31 mouse cellular contexts compared by ENCODE assay signal in the genomic region with DNA sequence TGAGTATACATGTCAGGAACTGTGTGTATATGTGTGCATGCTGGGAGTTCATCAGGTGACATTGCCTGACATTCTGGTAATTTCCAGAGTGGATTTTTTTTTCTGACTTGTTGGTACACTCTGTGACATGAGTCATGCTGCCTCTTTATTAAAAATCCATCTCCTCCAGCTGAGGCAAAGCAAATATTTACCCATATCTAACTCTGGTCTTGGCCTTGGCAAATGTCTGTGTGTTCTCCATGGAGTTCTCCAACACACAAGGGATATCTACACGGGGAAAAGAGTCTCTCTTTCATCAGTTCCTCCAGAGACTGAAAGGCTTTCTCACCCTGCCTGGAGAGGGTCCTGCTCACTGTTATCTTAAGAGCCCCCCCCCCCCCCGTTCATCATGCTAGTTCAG.
DNase-seq lines count a peak whose midpoint lies in the region; ATAC-seq lines count a peak whose summit lies in the region.
"Had no signal": no experiment of that assay in that cellular context is flagged by ENCODE, and none has a peak within 500 bp of the region (broad histone marks: within the 10 kb centered on the region; RNA-seq: fewer than 3 reads in every experiment).

No protein-coding gene starts in this region.

- H3K36me3 ChIP-seq in intestine, embryonic 16.5 days (ENCODE audit: control insufficient read depth, insufficient read depth, low read length), result no peaks in the 10 kb centered on the region
- H3K36me3 ChIP-seq in intestine, embryonic 15.5 days, result no peaks in the 10 kb centered on the region
- no peaks in the 10 kb centered on the region for H3K36me3 ChIP-seq in stomach, embryonic 14.5 days (ENCODE audit: control insufficient read depth, insufficient read depth, low read length)
- no peaks in the 10 kb centered on the region for H3K36me3 ChIP-seq in stomach, embryonic 16.5 days (ENCODE audit: control insufficient read depth, insufficient read depth, low read length)
- no peaks in the 10 kb centered on the region for H3K36me3 ChIP-seq in kidney, embryonic 16.5 days (ENCODE audit: insufficient read depth, low read length)
- H3K36me3 ChIP-seq: embryonic facial prominence, embryonic 10.5 days; embryonic facial prominence, embryonic 13.5 days; forebrain, embryonic 12.5 days; G1E; heart, embryonic 10.5 days; heart, embryonic 13.5 days had no signal

- peak; percentile 35 for DNase-seq in lung, postnatal 25 days (ENCODE audit: low spot score)
- no peak for DNase-seq in lung, postnatal 14 days
- DNase-seq: adrenal gland, adult 2 months; adrenal gland, postnatal 14 days; B cell, adult 2 months; cerebellum, adult 11-12 months; cerebellum, adult 8-10 months; cerebellum, postnatal 10 days; cerebellum, postnatal 36 days; embryo, embryonic 11 days; gastrocnemius, postnatal 10 days; gastrocnemius, postnatal 36 days; heart, adult 2 months; heart, postnatal 14 days; heart, postnatal 4 days had no signal

- no peak overlapping the region for H3K4me3 ChIP-seq in intestine, embryonic 16.5 days (ENCODE audit: low read length)
- no peak overlapping the region for H3K4me3 ChIP-seq in intestine, embryonic 15.5 days (replicated peaks)
- no peak overlapping the region for H3K4me3 ChIP-seq in stomach, embryonic 14.5 days (ENCODE audit: low read depth, low read length)
- no peak overlapping the region for H3K4me3 ChIP-seq in stomach, embryonic 16.5 days (replicated peaks; ENCODE audit: low read length)
- no peak overlapping the region for H3K4me3 ChIP-seq in kidney, embryonic 16.5 days (ENCODE audit: low read length)
- H3K4me3 ChIP-seq: embryonic facial prominence, embryonic 10.5 days; embryonic facial prominence, embryonic 13.5 days; erythroblast, embryonic 14.5 days; forebrain, embryonic 12.5 days; heart, adult 2 months; heart, embryonic 10.5 days; heart, embryonic 13.5 days had no signal

- H3K27me3 ChIP-seq in intestine, embryonic 16.5 days (replicated peaks; ENCODE audit: control insufficient read depth, insufficient read depth, low read length), result no peaks in the 10 kb centered on the region
- no peaks in the 10 kb centered on the region for H3K27me3 ChIP-seq in intestine, embryonic 15.5 days (replicated peaks)
- no peaks in the 10 kb centered on the region for H3K27me3 ChIP-seq in stomach, embryonic 14.5 days (ENCODE audit: control insufficient read depth, insufficient read depth, low read length)
- H3K27me3 ChIP-seq in stomach, embryonic 16.5 days (ENCODE audit: control insufficient read depth, insufficient read depth, low read length), result no peaks in the 10 kb centered on the region
- H3K27me3 ChIP-seq in kidney, embryonic 16.5 days (ENCODE audit: insufficient read depth, low read length), result no peaks in the 10 kb centered on the region
- H3K27me3 ChIP-seq: CH12.LX; embryonic facial prominence, embryonic 13.5 days; forebrain, embryonic 12.5 days; heart, embryonic 13.5 days; Patski had no signal

- H3K4me2 ChIP-seq in intestine, embryonic 16.5 days (ENCODE audit: low read depth, low read length), result no peak overlapping the region
- H3K4me2 ChIP-seq in intestine, embryonic 15.5 days (replicated peaks), result no peak overlapping the region
- no peak overlapping the region for H3K4me2 ChIP-seq in stomach, embryonic 14.5 days (replicated peaks; ENCODE audit: low read depth, low read length)
- H3K4me2 ChIP-seq in stomach, embryonic 16.5 days (ENCODE audit: low read depth, low read length), result no peak overlapping the region
- no peak overlapping the region for H3K4me2 ChIP-seq in kidney, embryonic 16.5 days (replicated peaks; ENCODE audit: low read depth, low read length)
- H3K4me2 ChIP-seq: embryonic facial prominence, embryonic 13.5 days; forebrain, embryonic 12.5 days; heart, embryonic 13.5 days; hindbrain, embryonic 14.5 days had no signal

- no peaks in the 10 kb centered on the region for H3K4me1 ChIP-seq in intestine, embryonic 16.5 days (ENCODE audit: control insufficient read depth, insufficient read depth, low read length)
- H3K4me1 ChIP-seq in intestine, embryonic 15.5 days (replicated peaks), result no peaks in the 10 kb centered on the region
- H3K4me1 ChIP-seq in stomach, embryonic 14.5 days (ENCODE audit: control insufficient read depth, insufficient read depth, low read length), result no peaks in the 10 kb centered on the region
- H3K4me1 ChIP-seq in stomach, embryonic 16.5 days (ENCODE audit: control insufficient read depth, insufficient read depth, low read length), result no peaks in the 10 kb centered on the region
- H3K4me1 ChIP-seq in kidney, embryonic 16.5 days (ENCODE audit: insufficient read depth, low read length), result no peaks in the 10 kb centered on the region
- H3K4me1 ChIP-seq: embryonic facial prominence, embryonic 10.5 days; forebrain, embryonic 12.5 days had no signal

- no peaks in the 10 kb centered on the region for H3K9me3 ChIP-seq in intestine, embryonic 16.5 days (ENCODE audit: control insufficient read depth, low read length)
- no peaks in the 10 kb centered on the region for H3K9me3 ChIP-seq in intestine, embryonic 15.5 days
- H3K9me3 ChIP-seq in stomach, embryonic 14.5 days (ENCODE audit: control insufficient read depth, low read depth, low read length), result no peaks in the 10 kb centered on the region
- H3K9me3 ChIP-seq in stomach, embryonic 16.5 days (replicated peaks; ENCODE audit: control insufficient read depth, low read length), result no peaks in the 10 kb centered on the region
- no peaks in the 10 kb centered on the region for H3K9me3 ChIP-seq in kidney, embryonic 16.5 days (ENCODE audit: low read length)
- H3K9me3 ChIP-seq: embryonic facial prominence, embryonic 10.5 days; embryonic facial prominence, embryonic 13.5 days; forebrain, embryonic 12.5 days; heart, embryonic 10.5 days; heart, embryonic 13.5 days had no signal

- 60% methylated on average over 2 of the region's 2 CpGs for WGBS in intestine, embryonic 16.5 days
- WGBS in intestine, embryonic 15.5 days, result 49% methylated on average over 2 of the region's 2 CpGs
- WGBS in stomach, embryonic 14.5 days, result 54% methylated on average over 2 of the region's 2 CpGs
- 52% methylated on average over 2 of the region's 2 CpGs for WGBS in stomach, embryonic 16.5 days
- 63% methylated on average over 2 of the region's 2 CpGs for WGBS in kidney, embryonic 16.5 days

- no peak overlapping the region for H3K9ac ChIP-seq in intestine, embryonic 16.5 days (ENCODE audit: low read depth, low read length)
- H3K9ac ChIP-seq in intestine, embryonic 15.5 days, result no peak overlapping the region
- no peak overlapping the region for H3K9ac ChIP-seq in stomach, embryonic 14.5 days (replicated peaks; ENCODE audit: low read depth, low read length)
- no peak overlapping the region for H3K9ac ChIP-seq in stomach, embryonic 16.5 days (ENCODE audit: low read length)
- H3K9ac ChIP-seq in kidney, embryonic 16.5 days (replicated peaks; ENCODE audit: low read length), result no peak overlapping the region
- H3K9ac ChIP-seq: embryonic facial prominence, embryonic 13.5 days; forebrain, embryonic 12.5 days; heart, embryonic 13.5 days; hindbrain, embryonic 14.5 days had no signal

- ATAC-seq in intestine, embryonic 16.5 days, result 0 out of 2 replicates have a peak, but pooled peaks have one; percentile 31
- no peak for ATAC-seq in intestine, embryonic 15.5 days
- 0 out of 2 replicates have a peak, but pooled peaks have one; percentile 23 for ATAC-seq in stomach, embryonic 14.5 days (ENCODE audit: insufficient number of reproducible peaks, insufficient read depth, low FRiP score, low read depth)
- peak; percentile 44; the same call in 1 of the 2 replicates for ATAC-seq in stomach, embryonic 16.5 days (ENCODE audit: insufficient read depth, low FRiP score)
- ATAC-seq in kidney, embryonic 16.5 days (ENCODE audit: low FRiP score, low TSS enrichment), result no peak
- ATAC-seq: forebrain, embryonic 16.5 days; Patski had no signal

- no peak overlapping the region for H3K27ac ChIP-seq in intestine, embryonic 16.5 days (ENCODE audit: low read length)
- H3K27ac ChIP-seq in intestine, embryonic 15.5 days, result no peak overlapping the region
- no peak overlapping the region for H3K27ac ChIP-seq in stomach, embryonic 14.5 days (ENCODE audit: low read length)
- H3K27ac ChIP-seq in stomach, embryonic 16.5 days (ENCODE audit: low read length), result no peak overlapping the region
- H3K27ac ChIP-seq in kidney, embryonic 16.5 days (ENCODE audit: low read length), result no peak overlapping the region
- H3K27ac ChIP-seq: embryonic facial prominence, embryonic 10.5 days; embryonic facial prominence, embryonic 13.5 days; forebrain, embryonic 12.5 days; heart, adult 2 months; heart, embryonic 10.5 days; heart, embryonic 13.5 days; hindbrain, embryonic 14.5 days had no signal

Comparison
In these comparisons a context has a peak if more than half of its experiments do, and no peak if none do; other contexts are left out.
1. ATAC-seq: peak in intestine, embryonic 16.5 days (single experiment), stomach, embryonic 14.5 days (single experiment) and stomach, embryonic 16.5 days (single experiment); none in intestine, embryonic 15.5 days (single experiment) and kidney, embryonic 16.5 days (single experiment).